Mouse (Mus musculus) retina, postnatal 1 day (tissue): ENCODE results near the gene Fam234b.
A peak's percentile ranks its signal among the peaks of the same experiment; 100 is the strongest.

Experiments
- DNase-seq: peaks from one replicate; pipeline ENCODE4 v3.0.0-alpha.2; 2012

Fam234b gene

DNA sequence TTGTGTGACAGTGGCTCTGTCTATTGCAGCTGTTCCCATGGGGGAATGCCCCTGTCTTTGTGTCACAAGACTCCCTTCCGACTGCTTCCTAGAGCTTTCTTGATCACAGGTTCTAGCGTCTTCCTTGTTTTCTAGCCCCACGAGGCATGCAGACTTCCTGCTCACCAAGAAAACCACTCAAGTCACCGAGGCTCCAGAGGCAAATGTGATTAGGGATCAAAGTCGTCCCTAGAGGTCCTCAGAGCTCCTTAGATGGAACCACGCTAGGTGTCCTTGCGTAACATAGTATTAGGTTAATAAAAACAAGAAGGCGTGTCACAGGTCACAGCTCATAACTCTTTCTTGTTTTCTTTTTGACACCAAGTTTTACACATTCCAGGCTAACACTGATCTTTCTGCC lies 13.8 kb upstream of the Fam234b start:
- no peak for DNase-seq

DNA sequence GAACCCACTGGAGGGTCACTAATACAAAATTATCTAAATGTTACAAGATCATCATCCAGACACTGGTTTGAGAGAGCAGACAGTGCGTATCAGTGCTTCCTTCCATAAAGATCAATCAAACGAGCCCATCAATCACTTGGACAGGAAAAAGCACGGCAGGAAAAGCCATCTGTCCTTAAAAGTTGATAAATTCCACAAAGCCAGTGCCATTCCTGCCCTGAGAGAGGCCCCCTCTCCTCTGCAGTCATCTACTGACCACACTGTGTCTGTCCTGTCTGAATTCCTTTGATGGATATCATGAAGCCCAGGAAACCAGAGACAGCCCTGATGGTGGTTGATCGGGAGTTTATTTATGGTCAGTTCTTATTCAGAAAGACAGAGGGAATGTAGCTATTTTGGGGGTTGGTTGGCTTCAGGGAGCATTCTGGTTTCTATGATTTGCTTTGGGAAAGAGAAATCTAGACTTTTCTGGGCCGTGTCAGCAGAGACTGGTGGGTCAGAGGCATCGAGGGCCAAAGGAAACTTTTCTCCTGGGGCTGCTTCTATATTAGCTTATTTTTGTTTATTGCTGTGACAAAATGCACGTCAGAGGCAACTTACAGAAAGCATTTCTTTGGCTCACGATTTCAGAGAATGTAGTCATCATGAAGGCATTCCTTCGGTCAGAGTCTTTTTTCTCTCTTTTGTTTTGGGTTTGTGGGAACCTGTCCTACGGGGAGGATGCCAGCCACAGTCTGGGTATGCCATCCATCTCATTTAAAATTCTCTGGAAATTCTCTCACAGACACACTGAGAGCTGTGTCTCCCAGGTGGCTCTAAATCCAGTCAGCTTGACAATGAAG lies 10.5 kb upstream of the Fam234b start:
- DNase-seq = no peak

DNA sequence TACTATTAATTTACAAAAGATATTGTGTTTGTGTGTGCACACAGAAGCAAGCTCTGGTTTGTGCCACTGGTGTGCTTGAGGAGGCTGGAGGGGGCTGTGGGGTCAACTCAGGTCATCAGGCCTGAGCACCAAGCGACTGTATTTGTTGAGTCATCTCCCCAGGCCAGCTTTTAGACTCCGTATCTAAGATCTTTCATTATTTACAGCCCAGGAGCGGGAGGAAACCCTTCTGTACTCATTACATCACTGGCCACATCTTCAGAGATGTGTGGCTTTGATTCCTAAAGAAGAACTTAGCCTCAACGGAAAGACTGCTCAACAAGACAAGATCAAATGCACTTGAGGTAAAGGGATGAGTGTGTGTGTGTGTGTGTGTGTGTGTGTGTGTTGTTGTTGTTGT lies 9.1 kb upstream of the Fam234b start:
- DNase-seq = no peak

DNA sequence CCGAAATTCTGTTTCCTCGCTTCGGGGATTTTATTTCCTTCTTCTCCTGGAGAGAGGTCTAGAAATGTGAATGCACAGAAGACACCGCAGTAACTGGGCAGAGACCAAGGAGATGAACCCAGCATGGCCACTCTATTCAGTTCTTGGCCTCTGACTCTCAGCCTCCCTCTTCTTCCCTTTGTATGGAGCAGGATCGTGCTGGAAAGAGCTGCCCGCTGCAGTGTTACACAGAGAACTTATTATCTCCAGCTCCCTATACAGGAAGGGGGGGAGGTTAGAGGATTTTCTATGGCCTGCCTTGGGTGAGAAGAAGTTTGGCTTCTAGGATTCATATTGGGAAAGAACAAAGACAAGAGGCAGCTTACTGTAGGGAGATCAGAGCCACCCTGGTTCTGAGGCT lies 7.7 kb upstream of the Fam234b start:
- no peak for DNase-seq

DNA sequence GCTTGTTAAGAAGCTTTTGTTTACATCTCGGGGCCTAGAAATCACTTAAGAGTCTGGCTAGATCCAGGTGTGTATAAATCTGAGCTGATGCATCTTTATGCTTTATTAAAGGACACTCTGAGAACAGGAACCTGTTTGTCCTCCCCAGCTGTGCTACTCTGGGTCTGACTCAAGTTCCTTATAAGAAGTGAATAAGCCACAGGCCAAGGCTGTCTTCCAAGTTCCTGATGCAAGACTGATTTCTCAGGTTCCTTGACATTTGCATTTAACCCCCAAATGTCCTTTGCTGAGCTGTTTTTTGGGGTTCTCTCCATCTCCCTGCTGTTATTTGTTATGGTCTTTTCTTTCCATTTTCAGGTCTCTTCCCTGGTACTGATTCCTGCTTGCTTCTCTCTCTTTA lies 5.9 kb upstream of the Fam234b start:
- no peak for DNase-seq

DNA sequence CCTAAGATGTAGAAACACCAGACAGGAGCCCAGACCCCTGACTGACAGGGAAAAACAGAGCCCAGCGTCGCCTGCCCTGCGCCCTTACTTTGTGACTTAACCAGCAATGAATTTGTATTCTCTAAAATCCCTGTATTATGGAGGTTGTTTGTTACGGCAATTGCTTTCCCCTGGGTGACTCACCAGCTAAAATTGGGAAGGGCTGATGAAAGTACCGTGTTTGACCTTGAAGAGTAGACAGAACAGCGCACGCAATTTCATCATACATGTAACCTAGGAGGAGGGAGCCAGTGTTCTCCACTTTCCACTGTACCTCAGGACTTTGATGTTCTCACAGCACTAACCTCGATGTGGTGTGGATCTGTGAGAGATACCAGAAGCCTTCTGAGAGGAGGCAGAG lies 4.8 kb upstream of the Fam234b start:
- no peak for DNase-seq

DNA sequence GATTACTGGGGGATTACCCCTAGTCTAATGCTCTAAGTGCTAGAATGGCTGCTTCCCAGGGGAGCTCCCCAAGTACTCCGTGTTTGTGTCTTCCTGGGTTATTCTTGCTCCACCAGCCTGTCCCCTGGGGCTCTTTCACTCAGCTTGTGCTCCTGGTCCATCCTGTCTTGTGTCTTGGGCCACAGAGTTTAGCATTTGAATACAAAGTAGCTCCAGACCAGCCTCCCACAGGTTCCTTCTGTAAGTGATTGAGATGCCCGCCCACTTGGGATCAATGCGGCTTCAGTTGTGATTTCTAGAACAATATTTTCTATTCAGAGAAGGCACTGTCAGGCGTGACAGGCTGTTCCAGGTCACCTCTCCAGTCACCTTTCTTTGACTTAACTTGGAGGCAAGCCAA lies 4.0 kb upstream of the Fam234b start:
- DNase-seq = peak; percentile 39

DNA sequence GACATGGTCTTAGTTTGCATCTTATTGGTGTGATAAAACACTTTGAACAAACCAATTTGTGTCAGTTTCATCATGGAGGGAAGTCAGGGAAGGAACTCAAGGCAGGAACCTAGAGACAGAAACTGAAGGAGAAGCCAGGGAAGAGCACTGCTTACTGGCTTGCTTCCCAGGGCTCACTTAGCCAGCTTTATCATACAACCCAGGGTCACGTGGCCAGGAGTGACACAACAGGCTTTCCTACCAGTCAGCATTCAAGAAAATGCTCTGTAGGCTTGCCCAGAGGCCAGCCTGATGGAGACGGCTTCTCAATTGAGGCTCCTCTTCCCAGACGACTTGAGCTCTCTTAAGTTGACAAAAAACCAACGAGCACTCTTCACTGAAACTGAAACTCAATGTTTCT lies 2.9 kb upstream of the Fam234b start:
- DNase-seq = no peak

DNA sequence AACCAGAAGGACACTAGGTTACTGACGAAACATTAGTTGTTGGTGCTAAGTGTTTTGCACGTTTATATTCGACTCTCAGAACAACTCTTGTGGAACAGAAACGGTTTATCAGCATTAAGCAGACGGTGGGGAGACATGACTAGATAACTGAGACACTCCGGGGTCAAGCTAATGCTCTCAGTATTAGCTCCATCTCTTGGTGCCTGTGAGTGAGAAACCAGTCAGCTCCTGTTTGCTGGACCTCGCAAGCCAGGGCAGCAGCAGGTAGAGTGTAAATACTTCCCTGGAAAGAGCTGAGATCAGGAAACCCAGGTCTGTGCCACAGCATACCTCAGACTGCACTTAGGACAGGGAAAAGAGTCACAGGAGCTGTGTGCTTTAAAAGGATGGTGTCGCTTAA lies 1.1 kb upstream of the Fam234b start:
- no peak for DNase-seq

DNA sequence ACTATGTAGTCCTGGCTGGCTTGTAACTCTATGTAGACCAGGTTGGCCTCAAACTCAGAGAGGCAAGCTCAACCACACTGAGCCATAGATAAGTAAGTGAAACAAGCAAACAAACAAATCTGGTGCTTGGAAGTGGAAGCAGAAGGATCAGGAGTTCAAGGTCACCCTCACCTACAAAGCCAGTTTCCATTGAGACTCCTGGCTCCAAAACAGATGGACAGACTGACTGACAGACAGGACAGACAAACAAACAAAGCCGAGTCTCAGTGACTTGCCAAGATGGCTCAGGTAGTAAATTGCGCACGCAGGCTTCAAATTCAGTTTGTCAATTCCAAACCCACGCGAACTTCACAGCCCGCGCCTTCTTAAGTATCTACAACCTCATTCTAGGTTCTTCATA lies 331 bp upstream of the Fam234b start:
- no peak for DNase-seq

DNA sequence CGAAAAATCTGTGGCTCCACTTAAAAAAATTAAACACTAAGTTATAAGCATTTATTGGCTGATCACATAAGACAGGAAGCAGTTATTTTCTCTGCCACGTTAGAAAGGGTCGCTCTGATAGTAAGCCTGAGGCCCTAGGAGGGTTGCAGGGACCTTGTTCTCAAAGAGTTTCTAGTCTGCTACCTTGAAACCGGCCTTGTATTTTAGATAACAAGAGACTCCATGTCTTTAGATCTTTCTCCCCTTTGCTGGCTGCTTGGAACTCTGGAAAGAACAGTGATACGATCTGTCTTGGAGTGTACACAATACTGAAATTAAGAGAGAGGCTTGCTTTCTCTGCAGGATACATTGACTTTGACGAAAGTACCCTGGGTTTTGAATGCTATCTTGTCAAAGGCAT lies 949 bp downstream of the Fam234b start:
- DNase-seq = no peak

DNA sequence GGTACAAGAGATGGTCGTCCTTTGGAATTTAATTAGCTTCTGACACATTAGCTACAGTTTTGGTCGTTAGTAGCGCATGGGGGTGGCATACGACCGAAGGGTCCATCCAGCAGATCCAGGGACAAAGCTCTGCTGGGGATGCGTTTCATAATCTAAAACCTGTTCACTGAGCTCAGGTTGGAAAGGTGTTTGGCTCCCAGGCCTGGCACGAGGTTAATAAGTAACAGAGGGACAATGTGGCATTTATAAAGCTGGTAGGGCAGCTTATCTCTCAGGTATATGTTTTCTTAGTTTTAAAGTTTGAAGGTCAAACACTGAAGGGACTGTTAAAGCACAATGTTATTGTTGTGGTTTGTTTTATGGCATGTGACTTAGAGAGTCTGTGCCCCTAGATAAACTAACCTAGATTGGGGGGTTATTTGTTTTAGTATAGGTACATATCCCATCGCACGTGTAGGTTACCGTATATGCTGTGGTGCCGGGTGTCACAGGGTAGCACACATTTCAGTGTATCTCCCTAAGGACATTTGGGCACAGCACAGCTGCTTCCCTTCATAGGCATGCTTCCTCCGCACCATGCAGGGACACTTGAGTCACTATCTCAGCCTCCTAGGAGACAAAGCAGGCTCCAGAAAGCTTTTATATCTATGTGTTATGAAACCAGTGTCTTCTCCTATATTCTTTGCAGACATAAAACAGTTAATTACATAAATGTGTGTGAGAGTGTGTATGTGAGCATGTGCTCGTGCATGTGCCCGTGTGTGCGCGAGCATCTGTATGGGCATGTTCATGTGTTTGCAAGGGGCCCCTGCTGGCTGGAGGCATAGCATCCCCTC lies 2.6 kb downstream of the Fam234b start:
- DNase-seq = no peak

DNA sequence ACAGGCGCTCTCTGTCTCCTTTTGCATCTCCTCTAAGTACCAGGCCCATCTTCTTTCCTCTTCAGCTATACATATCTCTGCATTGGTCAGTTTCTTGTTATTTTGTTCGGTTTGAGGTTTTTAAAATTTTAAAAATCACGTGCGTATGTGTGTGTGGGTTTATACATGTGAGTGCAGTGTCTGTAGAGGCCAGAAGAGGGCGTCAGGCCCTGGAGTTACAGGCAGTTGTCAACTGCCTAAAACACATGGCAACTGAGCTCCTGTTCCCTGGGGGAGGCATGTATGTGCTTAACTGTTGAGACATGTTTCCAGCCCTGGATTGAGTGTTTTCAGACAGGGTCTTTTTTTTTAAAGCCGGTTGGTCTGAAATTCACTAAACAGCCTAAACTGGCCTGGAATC lies 4.9 kb downstream of the Fam234b start:
- DNase-seq = no peak

DNA sequence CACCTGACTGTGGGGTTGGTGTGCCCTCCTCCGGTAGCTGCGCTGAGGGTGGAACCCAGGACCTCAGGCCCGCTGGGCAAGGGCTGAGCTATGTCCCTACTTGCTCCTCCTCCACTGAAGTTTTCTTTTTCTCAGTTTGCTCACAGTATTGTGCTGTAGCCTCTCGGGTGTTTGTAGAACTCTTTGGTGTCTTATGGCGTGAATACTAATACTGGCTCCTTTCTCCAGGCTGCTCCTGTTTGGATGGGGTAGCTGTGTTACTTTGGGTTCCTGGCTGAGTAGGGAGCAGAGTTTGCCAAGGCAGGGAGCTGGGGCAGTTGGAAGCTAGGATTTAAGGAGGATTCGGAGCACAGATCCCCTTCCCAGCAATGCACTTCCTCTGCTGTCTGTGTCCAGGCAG lies 6.0 kb downstream of the Fam234b start:
- DNase-seq = no peak

DNA sequence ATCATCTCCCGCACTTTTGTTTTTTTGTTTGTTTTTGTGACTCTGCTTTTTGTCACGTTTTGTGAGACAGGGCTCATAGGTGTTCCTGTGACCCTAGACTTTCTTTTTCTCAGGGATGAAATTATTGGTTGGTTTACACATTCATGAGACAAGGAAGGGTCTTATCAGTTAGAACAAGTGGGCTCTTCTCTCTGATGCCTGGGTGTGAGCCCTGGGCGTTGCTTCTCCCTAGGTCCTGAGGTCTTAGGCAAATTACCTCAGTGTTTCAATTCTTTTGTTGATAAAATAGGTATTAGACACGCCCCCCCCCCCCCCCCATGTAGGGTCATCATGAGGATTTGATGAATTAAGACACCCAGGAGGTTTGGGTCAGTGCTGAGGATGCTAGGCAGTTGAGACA lies 7.1 kb downstream of the Fam234b start:
- no peak for DNase-seq

DNA sequence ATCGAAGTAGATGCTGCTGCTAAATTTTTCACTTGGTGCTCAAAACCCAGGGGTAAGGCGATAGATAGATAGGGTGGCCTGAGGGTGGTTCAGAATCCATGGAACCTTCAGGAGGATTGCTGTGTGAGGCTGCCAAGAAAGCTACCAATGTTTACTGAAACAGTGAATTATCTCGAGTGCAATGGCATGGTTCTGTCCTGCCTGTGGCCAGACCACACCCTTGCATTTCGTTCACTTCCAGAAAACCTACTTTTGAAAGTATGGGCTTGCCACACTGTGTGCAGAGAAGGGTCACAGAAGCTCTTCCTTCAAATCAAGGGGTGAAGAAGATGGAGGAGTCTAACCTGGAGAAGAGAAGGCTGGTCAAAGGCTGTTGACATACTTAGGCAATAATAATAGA lies 8.0 kb downstream of the Fam234b start:
- DNase-seq = no peak

DNA sequence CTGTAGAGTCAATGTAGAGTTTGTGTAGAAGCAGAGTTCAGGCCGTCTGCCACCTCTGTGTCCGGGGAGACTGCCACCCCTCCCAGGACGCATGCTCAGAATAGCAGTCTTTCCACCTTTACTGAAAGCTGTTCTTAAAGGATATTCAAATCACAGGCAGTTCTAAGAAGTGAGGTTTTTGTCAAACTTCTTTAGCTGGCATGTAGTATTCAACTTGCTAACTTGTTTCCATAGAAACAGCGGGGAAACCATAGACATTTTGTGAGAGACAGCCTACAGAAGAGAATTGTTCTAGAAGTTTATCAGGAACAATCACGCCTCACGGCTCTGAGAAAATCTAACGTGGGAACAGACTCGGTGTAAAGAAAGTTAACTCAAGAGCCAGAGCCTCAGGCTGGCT lies 9.1 kb downstream of the Fam234b start:
- DNase-seq = no peak

DNA sequence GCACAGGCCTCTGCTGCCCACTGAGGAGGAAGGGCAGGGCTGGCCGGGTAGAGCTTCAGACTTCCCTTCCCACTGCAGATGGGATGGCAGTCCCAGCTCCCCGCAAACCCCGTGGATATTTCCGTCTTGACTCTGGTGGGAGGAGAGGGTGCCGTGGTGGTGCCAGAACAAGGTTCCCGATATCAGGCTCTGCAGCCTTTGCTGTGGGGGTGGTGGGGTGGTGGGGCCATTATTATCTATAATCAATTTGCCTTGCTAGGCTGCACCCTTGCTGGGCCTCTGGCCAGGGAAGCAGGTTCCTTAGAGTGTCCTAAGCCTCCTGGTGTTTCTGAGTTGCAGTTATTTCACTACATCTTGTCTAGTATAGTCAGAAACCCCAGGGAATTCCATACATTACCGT lies 13.4 kb downstream of the Fam234b start:
- DNase-seq = no peak

DNA sequence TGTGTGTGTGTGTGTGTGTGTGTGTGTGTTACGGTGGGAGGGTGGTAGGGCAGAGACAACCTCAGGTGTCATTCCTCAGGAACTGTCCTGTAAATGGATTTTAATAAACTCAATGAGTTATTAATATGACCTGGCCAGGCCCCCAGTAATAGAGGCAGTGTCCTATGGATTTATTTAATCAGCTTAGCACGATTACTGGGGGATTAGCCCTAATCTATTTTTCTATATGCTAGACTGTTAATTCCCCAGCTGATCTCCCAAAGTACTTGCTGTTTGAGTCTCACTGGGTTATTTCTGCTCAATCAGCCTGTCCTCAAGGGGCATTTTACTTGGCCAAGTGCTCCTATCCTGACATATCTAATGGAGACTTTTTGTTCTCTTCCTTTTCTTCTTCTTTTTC lies 14.9 kb downstream of the Fam234b start:
- DNase-seq = peak; percentile 87

DNA sequence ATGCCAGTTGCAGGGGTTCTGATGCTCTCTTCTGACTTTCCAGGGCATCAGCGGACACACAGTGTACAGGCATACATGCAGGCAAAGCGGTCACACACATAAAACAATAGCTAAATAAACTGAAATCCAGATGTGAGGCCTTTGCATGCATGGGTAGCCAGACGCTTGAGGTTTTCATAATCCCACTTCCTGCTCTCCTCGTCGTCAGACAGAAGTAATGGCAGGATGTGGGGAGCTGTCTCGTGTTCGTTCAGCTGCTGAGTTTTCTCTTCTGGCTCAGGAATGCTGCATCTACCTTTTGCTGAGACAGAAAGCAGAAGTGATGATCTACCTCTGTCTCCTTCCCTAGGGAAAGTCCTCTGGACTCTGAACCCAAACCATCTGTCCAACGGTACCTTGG lies 20.6 kb downstream of the Fam234b start:
- DNase-seq = no peak

DNA sequence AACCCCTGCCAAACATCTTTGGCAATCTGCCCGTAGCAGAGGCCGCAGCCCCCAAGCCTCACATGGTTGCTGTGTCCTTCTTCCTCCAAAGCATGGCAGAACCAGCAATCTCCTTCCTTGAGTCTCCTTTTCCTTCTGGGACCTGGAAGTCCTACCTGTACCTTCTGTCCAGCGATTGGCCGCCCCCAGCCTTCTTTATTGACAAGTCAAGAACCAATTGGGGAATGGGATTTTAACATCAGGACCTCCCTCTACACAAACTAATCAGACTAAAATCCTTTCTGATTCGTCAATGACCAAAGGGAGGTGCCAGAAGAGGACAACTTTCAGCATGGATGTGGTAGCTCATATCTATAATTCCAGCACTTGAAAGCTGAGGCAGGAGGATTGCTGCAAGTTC lies 22.1 kb downstream of the Fam234b start:
- DNase-seq = no peak

DNA sequence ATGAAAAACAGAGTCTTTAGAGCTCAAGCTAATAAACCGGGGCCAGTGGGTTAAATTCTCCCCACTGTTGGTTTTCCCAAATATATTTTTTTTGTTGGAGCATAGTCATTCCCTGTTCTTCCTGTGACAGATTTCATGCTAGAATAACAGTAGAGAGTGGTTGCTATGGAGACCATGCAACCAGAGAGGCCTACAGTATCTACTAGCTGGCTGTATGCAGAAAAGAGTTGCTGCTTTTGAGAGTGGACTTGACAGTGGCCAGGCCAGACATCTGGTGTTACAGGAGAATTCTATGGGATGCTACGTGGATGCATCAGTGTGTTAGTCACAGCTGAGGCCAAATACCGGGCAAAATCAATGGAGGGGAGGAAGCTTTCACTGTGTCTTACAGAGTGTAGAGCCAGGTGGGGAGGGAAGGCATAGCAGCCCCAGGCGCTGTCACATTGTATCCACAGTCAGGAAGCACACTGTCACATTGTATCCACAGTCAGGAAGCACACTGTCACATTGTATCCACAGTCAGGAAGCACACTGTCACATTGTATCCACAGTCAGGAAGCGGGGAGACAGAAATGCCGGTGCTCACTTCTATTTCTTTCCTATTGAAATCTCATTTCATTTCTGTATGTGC lies 26.1 kb downstream of the Fam234b start:
- peak; percentile 73 for DNase-seq

DNA sequence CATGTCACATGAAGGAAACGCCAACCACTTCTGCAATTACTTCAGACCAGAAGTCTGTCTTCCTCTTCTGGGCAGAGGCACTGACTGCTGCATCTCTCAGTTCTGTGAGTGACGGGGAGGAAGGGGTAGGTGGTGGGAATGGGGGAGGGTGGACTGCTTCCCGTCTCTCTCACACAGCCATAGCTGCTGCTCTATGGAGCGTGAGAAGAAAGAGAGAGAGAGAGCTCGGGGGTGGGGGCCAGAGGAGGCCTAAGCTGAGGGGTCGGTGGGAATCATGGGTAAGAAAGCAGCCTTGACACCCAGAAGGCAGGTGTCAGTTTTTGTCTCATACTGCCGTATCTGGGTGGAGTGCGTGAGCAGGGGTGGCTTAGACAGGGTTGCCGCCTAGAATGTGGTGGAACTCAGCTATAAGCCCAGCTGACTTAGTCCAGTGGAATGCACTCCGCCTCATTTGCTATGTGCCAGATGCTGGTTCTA lies 30.7 kb downstream of the Fam234b start:
- DNase-seq = peak; percentile 84

DNA sequence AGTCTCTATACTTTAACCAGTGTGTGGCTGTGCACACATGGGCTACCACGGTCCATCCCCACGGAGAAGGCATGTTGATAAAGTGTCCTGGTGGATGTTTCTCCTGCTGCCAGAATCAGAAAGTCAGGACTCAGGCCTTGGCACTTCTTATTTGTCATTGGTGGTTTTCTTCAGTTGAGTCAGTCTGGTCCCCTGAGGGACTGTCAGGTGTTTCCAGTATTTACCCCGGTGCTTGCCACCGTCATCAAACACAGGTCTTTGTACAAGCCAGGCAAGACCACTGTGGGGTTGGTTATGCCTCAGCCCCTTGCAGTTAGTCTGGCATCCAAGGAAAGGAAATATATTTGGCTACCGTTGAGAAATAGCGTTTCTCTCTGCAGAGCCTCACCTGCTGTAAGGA lies 32.8 kb downstream of the Fam234b start:
- DNase-seq = no peak
